Mouse (Mus musculus) kidney, adult 18-20 months (tissue): ENCODE results near the gene Copz1.

Experiments used
- DNase-seq: peaks from one replicate; pipeline ENCODE4 v3.0.0; 2021

The Copz1 gene

GRCm38 (mm10) chr15:103341547-103341946 is 69.0 kb downstream of the Copz1 start:
- DNase-seq: no peak

- DNase-seq: peak; percentile 71
Measured at GRCm38 (mm10) chr15:103342415-103342814, 69.9 kb downstream of the Copz1 start.

- no peak for DNase-seq
Measured at GRCm38 (mm10) chr15:103343008-103343407, 70.5 kb downstream of the Copz1 start.

- no peak for DNase-seq
Measured at GRCm38 (mm10) chr15:103343556-103343955, 71.0 kb downstream of the Copz1 start.

GRCm38 (mm10) chr15:103345789-103346188 is 73.3 kb downstream of the Copz1 start:
- no peak for DNase-seq

GRCm38 (mm10) chr15:103347275-103347684 is 74.8 kb downstream of the Copz1 start:
- peak; percentile 70 for DNase-seq
